Comparison of ENCODE assay signal across 25 mouse cellular contexts in genomic region chr4:108934856-108935255, GRCm38 (mm10). TPM values are rescaled to one million over a fixed set of nuclear protein-coding genes. Genes with fewer than 3 reads are reported as not detected.
DNase-seq lines count a peak whose midpoint lies in the region; ATAC-seq and TF ChIP-seq lines count a peak whose summit lies in the region.
"Had no signal": no experiment of that assay in that cellular context is flagged by ENCODE, and none has a peak within 500 bp of the region (broad histone marks: within the 10 kb centered on the region; RNA-seq: fewer than 3 reads in every experiment).

No protein-coding gene starts in this region.

- H3K4me1 ChIP-seq in cortical plate, adult 2 months (ENCODE audit: control insufficient read depth, insufficient read depth, low read length) = peaks cover 3% of the 10 kb centered on the region
- H3K4me1 ChIP-seq in forebrain, embryonic 13.5 days = peaks cover 12% of the 10 kb centered on the region
- H3K4me1 ChIP-seq in hindbrain, embryonic 11.5 days (replicated peaks; ENCODE audit: control insufficient read depth, insufficient read depth, low read length) = no peaks in the 10 kb centered on the region

- DNase-seq in heart, adult 11 months = peak; percentile 51
- DNase-seq in heart, adult 18-20 months = no peak
- DNase-seq in splenic B cell, adult 2 months (ENCODE audit: low read depth, low spot score) = peak; percentile 2
- DNase-seq in adrenal gland, postnatal 10 days = no peak
- no peak for DNase-seq in hindbrain, embryonic 11.5 days (ENCODE audit: low spot score)
- DNase-seq: adrenal gland, adult 8-10 months; adrenal gland, postnatal 25 days; cerebellum, adult 11 months; cerebellum, adult 18-20 months; cerebellum, adult 8-10 months; cerebellum, adult 9-11 months; cerebellum, postnatal 14 days; cerebellum, postnatal 36 days; embryo, embryonic 11 days; forebrain, postnatal 0 days had no signal

- no peak for TF ChIP-seq CTCF in cortical plate, adult 2 months (IDR thresholded peaks at IDR 0.05; ENCODE audit: extremely low read depth, insufficient read depth, low read length)

- H3K4me3 ChIP-seq in cortical plate, adult 2 months (ENCODE audit: insufficient read depth, low read length) = no peak overlapping the region
- no peak overlapping the region for H3K4me3 ChIP-seq in forebrain, embryonic 13.5 days
- no peak overlapping the region for H3K4me3 ChIP-seq in hindbrain, embryonic 11.5 days (ENCODE audit: low read depth, low read length)
- H3K4me3 ChIP-seq: embryonic facial prominence, embryonic 13.5 days; embryonic facial prominence, embryonic 15.5 days; erythroblast, embryonic 14.5 days; forebrain, embryonic 10.5 days; forebrain, embryonic 12.5 days; forebrain, embryonic 15.5 days had no signal

- peak; percentile 89 for ATAC-seq in megakaryocyte, adult 5-6 weeks (ENCODE audit: poor library complexity, severe bottlenecking)
- no peak for ATAC-seq in forebrain, embryonic 13.5 days
- ATAC-seq in hindbrain, embryonic 11.5 days (ENCODE audit: low FRiP score) = no peak
- ATAC-seq: forebrain, embryonic 15.5 days; forebrain, postnatal 0 days had no signal

- 93% methylated on average over 4 of the region's 4 CpGs for WGBS in forebrain, embryonic 13.5 days
- WGBS in hindbrain, embryonic 11.5 days = 88% methylated on average over 4 of the region's 4 CpGs

- no peak for TF ChIP-seq POLR2A in cortical plate, adult 2 months (IDR thresholded peaks at IDR 0.05; ENCODE audit: extremely low read depth, insufficient read depth, low read length)

- H3K9ac ChIP-seq in forebrain, embryonic 13.5 days = no peak overlapping the region
- H3K9ac ChIP-seq in hindbrain, embryonic 11.5 days (ENCODE audit: low read depth, low read length) = no peak overlapping the region
- H3K9ac ChIP-seq: embryonic facial prominence, embryonic 13.5 days; embryonic facial prominence, embryonic 15.5 days; forebrain, embryonic 12.5 days; forebrain, embryonic 15.5 days; forebrain, postnatal 0 days had no signal

- H3K27ac ChIP-seq in cortical plate, adult 2 months (ENCODE audit: insufficient read depth, low read length) = 0 out of 2 replicates have a peak overlapping the region, but pooled peaks have one; percentile 15
- no peak overlapping the region for H3K27ac ChIP-seq in forebrain, embryonic 13.5 days
- H3K27ac ChIP-seq in hindbrain, embryonic 11.5 days (ENCODE audit: low read depth, low read length) = no peak overlapping the region
- H3K27ac ChIP-seq: embryonic facial prominence, embryonic 13.5 days; embryonic facial prominence, embryonic 15.5 days; forebrain, embryonic 10.5 days; forebrain, embryonic 12.5 days; forebrain, embryonic 15.5 days had no signal

- no peak overlapping the region for H3K4me2 ChIP-seq in forebrain, embryonic 13.5 days
- no peak overlapping the region for H3K4me2 ChIP-seq in hindbrain, embryonic 11.5 days (replicated peaks; ENCODE audit: low read depth, low read length)
- H3K4me2 ChIP-seq: embryonic facial prominence, embryonic 13.5 days; embryonic facial prominence, embryonic 15.5 days; forebrain, embryonic 12.5 days; forebrain, embryonic 15.5 days had no signal

- no peaks in the 10 kb centered on the region for H3K27me3 ChIP-seq in splenic B cell, adult 2 months (ENCODE audit: control insufficient read depth, insufficient read depth, low read length, poor library complexity, severe bottlenecking)
- no peaks in the 10 kb centered on the region for H3K27me3 ChIP-seq in forebrain, embryonic 13.5 days
- no peaks in the 10 kb centered on the region for H3K27me3 ChIP-seq in hindbrain, embryonic 11.5 days (ENCODE audit: control insufficient read depth, insufficient read depth, low read length)
- H3K27me3 ChIP-seq: embryonic facial prominence, embryonic 13.5 days; embryonic facial prominence, embryonic 15.5 days; forebrain, embryonic 12.5 days; forebrain, embryonic 15.5 days had no signal

- H3K9me3 ChIP-seq in forebrain, embryonic 13.5 days (replicated peaks) = no peaks in the 10 kb centered on the region
- H3K9me3 ChIP-seq in hindbrain, embryonic 11.5 days (ENCODE audit: control insufficient read depth, low read length) = no peaks in the 10 kb centered on the region
- H3K9me3 ChIP-seq: embryonic facial prominence, embryonic 13.5 days; embryonic facial prominence, embryonic 15.5 days; forebrain, embryonic 10.5 days; forebrain, embryonic 12.5 days; forebrain, embryonic 15.5 days had no signal

- H3K36me3 ChIP-seq in splenic B cell, adult 2 months (ENCODE audit: control insufficient read depth, insufficient read depth, low read length, poor library complexity, severe bottlenecking) = no peaks in the 10 kb centered on the region
- H3K36me3 ChIP-seq in forebrain, embryonic 13.5 days (ENCODE audit: poor library complexity, severe bottlenecking) = no peaks in the 10 kb centered on the region
- H3K36me3 ChIP-seq in hindbrain, embryonic 11.5 days (ENCODE audit: control insufficient read depth, insufficient read depth, low read length) = no peaks in the 10 kb centered on the region
- H3K36me3 ChIP-seq: embryonic facial prominence, embryonic 13.5 days; embryonic facial prominence, embryonic 15.5 days; forebrain, embryonic 10.5 days; forebrain, embryonic 12.5 days; forebrain, embryonic 15.5 days had no signal

RNA-seq across cellular contexts. Expression of gene Rab3b, which starts 56.0 kb away (rescaled TPM):
- total RNA-seq in heart, adult 18-20 months (2021) = 1 to 10 TPM in 1 of 2 experiments, under 1 TPM in 1; 0.60 to 1.6 TPM
- polyA plus RNA-seq in cortical plate, adult 2 months (2012; rRNA removed) = 107 and 115 TPM in 2 replicates
- total RNA-seq in megakaryocyte, adult 5-6 weeks (2015) = 0.82 TPM in 1 of 2 replicates, not detected in the other
- 0.95 TPM in 1 of 2 replicates, not detected in the other for total RNA-seq in megakaryocyte, adult 5-6 weeks (2017)
- 38.0 and 54.1 TPM in 2 replicates for polyA plus RNA-seq in forebrain, embryonic 13.5 days (2015; fragmentation: Nextera tagmentation; extraction: Ambion mirVana)
- 10 to 100 TPM; 45.4 to 50.2 TPM for total RNA-seq in adrenal gland, postnatal 10 days (2021)
- 35.3 and 36.4 TPM in 2 replicates for polyA plus RNA-seq in hindbrain, embryonic 11.5 days (2014; fragmentation: Nextera tagmentation; extraction: Ambion mirVana)
- total RNA-seq: MEL had no signal
- polyA plus RNA-seq: erythroblast, embryonic 14.5 days had no signal

Comparison
In these comparisons a context has a peak if more than half of its experiments do, and no peak if none do; other contexts are left out.
1. DNase-seq: peak in heart, adult 11 months (single experiment) and splenic B cell, adult 2 months (single experiment); none in heart, adult 18-20 months (0 of 2), adrenal gland, postnatal 10 days (single experiment) and hindbrain, embryonic 11.5 days (single experiment).
2. RNA of gene Rab3b, which starts 56.0 kb away (total RNA-seq): 45.4 to 50.2 TPM in adrenal gland, postnatal 10 days; 0.60 to 1.6 TPM in heart, adult 18-20 months and 0.82 to 0.95 TPM in megakaryocyte, adult 5-6 weeks; every median in the first group is over 10 times any median in the second.